Mouse (Mus musculus) CH12.LX (cell line): Measurements from ENCODE around the gene 4921501E09Rik. TPM values are rescaled to one million over a fixed set of nuclear protein-coding genes. Genes with fewer than 3 reads are reported as not detected.
"Not testable (repeated sequence)": the region's sequence is repeated elsewhere in the genome, so short reads cannot be mapped to it uniquely, and the experiment has no call there.

Experiments used
- DNase-seq: peaks from one replicate; pipeline ENCODE4 v3.0.0-alpha.2; 2013; ENCODE audit errors: extremely low read depth
- H3K27ac ChIP-seq: 2 replicates; pipeline ENCODE4 v1.5.1; 2012; ENCODE audit warnings: low read depth, mild to moderate bottlenecking, control low read depth, moderate library complexity; ENCODE audit not compliant: insufficient read depth
- H3K27me3 ChIP-seq: replicated peaks from 2 replicates; pipeline ENCODE3; 2012; ENCODE audit warnings: inconsistent platforms
- H3K36me3 ChIP-seq, 2 experiments: replicated peaks in 1 of 2; 2 replicates each; pipeline versions ENCODE3 to v1.6.1; 2012; ENCODE audit warnings: inconsistent platforms in 1 of 2, low read length in 1 of 2, mild to moderate bottlenecking in 1 of 2, mixed read lengths in 1 of 2, moderate library complexity in 1 of 2; ENCODE audit not compliant: control insufficient read depth in 1 of 2, insufficient read depth in 1 of 2
- H3K4me1 ChIP-seq, 2 experiments: 2 replicates each; pipeline ENCODE4 v1.6.1; 2012; ENCODE audit warnings: inconsistent platforms in 1 of 2, moderate library complexity in 1 of 2; ENCODE audit not compliant: insufficient read depth in 2 of 2, control insufficient read depth in 1 of 2
- H3K4me2 ChIP-seq: 2 replicates; pipeline ENCODE4 v1.6.1; 2012; ENCODE audit warnings: low read depth, mild to moderate bottlenecking, control low read depth; ENCODE audit not compliant: poor library complexity, insufficient read depth, severe bottlenecking
- H3K4me3 ChIP-seq, 3 experiments: fragments of 150-350 bp in 1 of 3; sonication (generic) in 1 of 3; replicated peaks in 1 of 3; 2 replicates each; pipeline versions ENCODE3 to v1.5.1; 2011 to 2012; ENCODE audit warnings: low read depth in 2 of 3, low read length in 2 of 3, mild to moderate bottlenecking in 2 of 3, moderate library complexity in 2 of 3, control low read depth in 1 of 3, improper control_type of control experiment in 1 of 3, inconsistent platforms in 1 of 3, mixed read lengths in 1 of 3; ENCODE audit not compliant: poor library complexity in 1 of 3
- H3K79me2 ChIP-seq: replicated peaks from 2 replicates; pipeline ENCODE4 v1.6.1; 2012; ENCODE audit warnings: mild to moderate bottlenecking, moderate library complexity; ENCODE audit not compliant: control insufficient read depth, poor library complexity, insufficient read depth, severe bottlenecking; ENCODE audit errors: extremely low read depth
- H3K9ac ChIP-seq: 2 replicates; pipeline ENCODE4 v1.6.1; 2012; ENCODE audit warnings: low read depth, mild to moderate bottlenecking, control low read depth, moderate library complexity; ENCODE audit not compliant: insufficient read depth
- H3K9me3 ChIP-seq: replicated peaks from 2 replicates; pipeline ENCODE3; 2012; ENCODE audit warnings: low read length, inconsistent platforms, mixed read lengths
- dilution Hi-C: fragments of 300-500 bp; cut with MboI; formaldehyde crosslinking; loops from 2 replicates; pipeline ENCODE4 v1.14.3; 2020; ENCODE audit warnings: low sequenced_read_pairs; ENCODE audit not compliant: extremely low pct_unique_long_range_greater_than_20kb, extremely low pct_ligation_motif_present
- in situ Hi-C: fragments of 300-500 bp; cut with MboI; formaldehyde crosslinking; loops from 3 replicates; pipeline ENCODE4 v1.14.3; 2019; ENCODE audit warnings: low sequenced_read_pairs, low pct_ligation_motif_present, low pct_unique_long_range_greater_than_20kb, mixed read lengths
- polyA plus RNA-seq: library from polyadenylated mRNA; unstranded; fragments of >175 nt; gene quantifications from 2 replicates; pipeline ENCODE4 v1.2.1, GENCODE M21; 2012; ENCODE audit warnings: low read depth; ENCODE audit not compliant: insufficient read length
- total RNA-seq, 2 experiments: library from RNA; depleted of rRNA; stranded (reverse); fragments of 300-350 nt in 1 of 2; fragments of >200 nt in 1 of 2; gene quantifications; 2 replicates each; pipeline ENCODE4 v1.2.3; 2012 to 2014

4921501E09Rik gene
- total and polyA plus RNA-seq, 3 experiments = not detected

DNA sequence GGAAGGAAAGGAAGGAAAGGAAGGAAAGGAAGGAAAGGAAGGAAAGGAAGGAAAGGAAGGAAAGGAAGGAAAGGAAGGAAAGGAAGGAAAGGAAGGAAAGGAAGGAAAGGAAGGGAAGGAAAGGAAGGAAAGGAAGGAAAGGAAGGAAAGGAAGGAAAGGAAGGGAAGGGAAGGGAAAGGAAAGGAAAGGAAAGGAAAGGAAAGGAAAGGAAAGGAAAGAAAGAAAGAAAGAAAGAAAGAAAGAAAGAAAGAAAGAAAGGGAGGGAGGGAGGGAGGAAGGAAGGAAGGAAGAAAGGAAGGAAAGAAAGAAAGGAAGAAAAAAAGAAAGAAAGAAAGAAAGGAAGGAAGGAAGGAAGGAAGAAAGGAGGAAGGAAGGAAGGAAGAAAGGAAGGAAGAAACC, 47.4 kb downstream of the 4921501E09Rik start:
- DNase-seq, in situ Hi-C loops: not testable (repeated sequence)

More for the DNA sequence above, 47.4 kb downstream of the 4921501E09Rik start:
- dilution Hi-C loops, H3K79me2 ChIP-seq, H3K27me3 ChIP-seq, H3K9ac ChIP-seq, H3K4me1 ChIP-seq, H3K27ac ChIP-seq, H3K4me3 ChIP-seq, H3K4me2 ChIP-seq: not testable (repeated sequence)
- H3K9me3 ChIP-seq = peaks cover 37% of the 10 kb centered on the region
- peaks cover 25 to 55% of the 10 kb centered on the region in 2 experiments for H3K36me3 ChIP-seq

Other genes with a start within 250 kb of the 4921501E09Rik start
- 4.7 and 6.2 TPM in 2 replicates for gene Zfp799, start 237.8 kb downstream of the 4921501E09Rik start, total RNA-seq (2012; rRNA removed)
- 6.5 and 9.0 TPM in 2 replicates for gene Zfp799, start 237.8 kb downstream of the 4921501E09Rik start, total RNA-seq (2014; rRNA removed)
- gene Zfp799, start 237.8 kb downstream of the 4921501E09Rik start, polyA plus RNA-seq = 9.4 and 9.5 TPM in 2 replicates
- gene Zfp870, start 176.4 kb downstream of the 4921501E09Rik start, total RNA-seq (2012; rRNA removed) = 3.4 and 3.5 TPM in 2 replicates
- gene Zfp870, start 176.4 kb downstream of the 4921501E09Rik start, total RNA-seq (2014; rRNA removed) = 5.8 and 6.4 TPM in 2 replicates
- 8.6 and 10.4 TPM in 2 replicates for gene Zfp870, start 176.4 kb downstream of the 4921501E09Rik start, polyA plus RNA-seq
- gene Cyp4f14, start 150.7 kb downstream of the 4921501E09Rik start, total RNA-seq (2012; rRNA removed) = not detected in 2 replicates
- gene Cyp4f14, start 150.7 kb downstream of the 4921501E09Rik start, total RNA-seq (2014; rRNA removed) = not detected in 2 replicates
- not detected in 2 replicates for gene Cyp4f14, start 150.7 kb downstream of the 4921501E09Rik start, polyA plus RNA-seq
- 13.1 and 18.6 TPM in 2 replicates for gene Cyp4f13, start 120.7 kb downstream of the 4921501E09Rik start, total RNA-seq (2012; rRNA removed)
- 9.7 and 11.9 TPM in 2 replicates for gene Cyp4f13, start 120.7 kb downstream of the 4921501E09Rik start, total RNA-seq (2014; rRNA removed)
- 12.2 and 18.5 TPM in 2 replicates for gene Cyp4f13, start 120.7 kb downstream of the 4921501E09Rik start, polyA plus RNA-seq
- 9.7 and 12.9 TPM in 2 replicates for gene Zfp472, start 102.2 kb downstream of the 4921501E09Rik start, total RNA-seq (2012; rRNA removed)
- gene Zfp472, start 102.2 kb downstream of the 4921501E09Rik start, total RNA-seq (2014; rRNA removed) = 27.8 and 31.5 TPM in 2 replicates
- gene Zfp472, start 102.2 kb downstream of the 4921501E09Rik start, polyA plus RNA-seq = 12.4 and 13.6 TPM in 2 replicates
- gene Zfp952, start 74.9 kb downstream of the 4921501E09Rik start, total RNA-seq (2012; rRNA removed) = 4.2 and 4.5 TPM in 2 replicates
- 5.7 TPM in 2 replicates for gene Zfp952, start 74.9 kb downstream of the 4921501E09Rik start, total RNA-seq (2014; rRNA removed)
- gene Zfp952, start 74.9 kb downstream of the 4921501E09Rik start, polyA plus RNA-seq = 4.3 and 5.5 TPM in 2 replicates
- 3.1 and 3.2 TPM in 2 replicates for gene Zfp763, start 34.7 kb downstream of the 4921501E09Rik start, total RNA-seq (2012; rRNA removed)
- 5.7 and 6.0 TPM in 2 replicates for gene Zfp763, start 34.7 kb downstream of the 4921501E09Rik start, total RNA-seq (2014; rRNA removed)
- 2.9 and 3.7 TPM in 2 replicates for gene Zfp763, start 34.7 kb downstream of the 4921501E09Rik start, polyA plus RNA-seq
- 3.5 and 4.1 TPM in 2 replicates for gene Zfp563, start 21.3 kb upstream of the 4921501E09Rik start, total RNA-seq (2012; rRNA removed)
- 4.1 and 4.5 TPM in 2 replicates for gene Zfp563, start 21.3 kb upstream of the 4921501E09Rik start, total RNA-seq (2014; rRNA removed)
- 1.9 and 3.7 TPM in 2 replicates for gene Zfp563, start 21.3 kb upstream of the 4921501E09Rik start, polyA plus RNA-seq
- not detected in 2 replicates for gene Morc2b, start 71.6 kb upstream of the 4921501E09Rik start, total RNA-seq (2012; rRNA removed)
- not detected in 2 replicates for gene Morc2b, start 71.6 kb upstream of the 4921501E09Rik start, total RNA-seq (2014; rRNA removed)
- gene Morc2b, start 71.6 kb upstream of the 4921501E09Rik start, polyA plus RNA-seq = not detected in 2 replicates
- gene Olfr55, start 100.4 kb upstream of the 4921501E09Rik start, total RNA-seq (2012; rRNA removed) = not detected in 2 replicates
- not detected in 2 replicates for gene Olfr55, start 100.4 kb upstream of the 4921501E09Rik start, total RNA-seq (2014; rRNA removed)
- gene Olfr55, start 100.4 kb upstream of the 4921501E09Rik start, polyA plus RNA-seq = not detected in 2 replicates
- not detected in 2 replicates for gene Olfr239, start 123.2 kb upstream of the 4921501E09Rik start, total RNA-seq (2012; rRNA removed)
- gene Olfr239, start 123.2 kb upstream of the 4921501E09Rik start, total RNA-seq (2014; rRNA removed) = not detected in 2 replicates
- not detected in 2 replicates for gene Olfr239, start 123.2 kb upstream of the 4921501E09Rik start, polyA plus RNA-seq
- gene Olfr1564, start 153.6 kb upstream of the 4921501E09Rik start, total RNA-seq (2012; rRNA removed) = not detected in 2 replicates
- gene Olfr1564, start 153.6 kb upstream of the 4921501E09Rik start, total RNA-seq (2014; rRNA removed) = not detected in 2 replicates
- gene Olfr1564, start 153.6 kb upstream of the 4921501E09Rik start, polyA plus RNA-seq = 0.04 TPM in 1 of 2 replicates, not detected in the other
- 5.9 and 7.5 TPM in 2 replicates for gene Zfp955a, start 187.1 kb upstream of the 4921501E09Rik start, total RNA-seq (2012; rRNA removed)
- 13.2 and 15.1 TPM in 2 replicates for gene Zfp955a, start 187.1 kb upstream of the 4921501E09Rik start, total RNA-seq (2014; rRNA removed)
- gene Zfp955a, start 187.1 kb upstream of the 4921501E09Rik start, polyA plus RNA-seq = 7.3 and 7.5 TPM in 2 replicates
- gene Olfr63, start 196.6 kb upstream of the 4921501E09Rik start, total RNA-seq (2012; rRNA removed) = not detected in 2 replicates
- gene Olfr63, start 196.6 kb upstream of the 4921501E09Rik start, total RNA-seq (2014; rRNA removed) = not detected in 2 replicates
- 0.03 and 0.08 TPM in 2 replicates for gene Olfr63, start 196.6 kb upstream of the 4921501E09Rik start, polyA plus RNA-seq
- gene Zfp955b, start 221.5 kb upstream of the 4921501E09Rik start, total RNA-seq (2012; rRNA removed) = 3.8 and 4.8 TPM in 2 replicates
- 8.4 and 11.0 TPM in 2 replicates for gene Zfp955b, start 221.5 kb upstream of the 4921501E09Rik start, total RNA-seq (2014; rRNA removed)
- 17.8 and 25.7 TPM in 2 replicates for gene Zfp955b, start 221.5 kb upstream of the 4921501E09Rik start, polyA plus RNA-seq